Mouse (Mus musculus) ES-E14 (cell line): Measurements from ENCODE around the gene Pcdh9. TPM values are rescaled to one million over a fixed set of nuclear protein-coding genes. Genes with fewer than 3 reads are reported as not detected.

Experiments
- DNase-seq: peaks from one replicate; pipeline ENCODE4 v3.0.0-alpha.2; 2013; ENCODE audit warnings: low read depth, low spot score
- H3K27ac ChIP-seq: 2 replicates; pipeline ENCODE4 v1.5.1; 2012; ENCODE audit warnings: low read depth, mild to moderate bottlenecking, low read length, moderate library complexity, mixed read lengths; ENCODE audit not compliant: poor library complexity, insufficient read depth, severe bottlenecking
- H3K36me3 ChIP-seq: 2 replicates; pipeline ENCODE4 v1.6.1; 2012; ENCODE audit warnings: mild to moderate bottlenecking, low read length, moderate library complexity, mixed read lengths; ENCODE audit not compliant: control insufficient read depth, poor library complexity, insufficient read depth, severe bottlenecking
- H3K4me1 ChIP-seq, 2 experiments: fragments of 150-350 bp in 1 of 2; sonication (generic) in 1 of 2; 2 replicates each; pipeline ENCODE4 v1.6.1; 2012; ENCODE audit warnings: low read length in 2 of 2, mild to moderate bottlenecking in 1 of 2, mixed read lengths in 1 of 2; ENCODE audit not compliant: control insufficient read depth in 2 of 2, insufficient read depth in 2 of 2, poor library complexity in 1 of 2
- H3K4me3 ChIP-seq, 2 experiments: fragments of 150-350 bp in 1 of 2; sonication (generic) in 1 of 2; 2 replicates each; pipeline ENCODE4 v1.5.1; 2012; ENCODE audit warnings: low read length in 2 of 2, low read depth in 1 of 2, mild to moderate bottlenecking in 1 of 2, mixed read lengths in 1 of 2; ENCODE audit not compliant: insufficient read depth in 1 of 2, poor library complexity in 1 of 2, severe bottlenecking in 1 of 2
- H3K9ac ChIP-seq: 2 replicates; pipeline ENCODE4 v1.6.1; 2012; ENCODE audit warnings: low read depth, mild to moderate bottlenecking, low read length, mixed read lengths; ENCODE audit not compliant: poor library complexity, insufficient read depth, severe bottlenecking
- H3K9me3 ChIP-seq: fragments of 150-350 bp; sonication (generic); 2 replicates; pipeline ENCODE4 v1.6.1; 2012; ENCODE audit warnings: low read depth, mild to moderate bottlenecking, low read length; ENCODE audit not compliant: control insufficient read depth, insufficient read depth
- CHD2 ChIP-seq: IDR thresholded peaks from 2 replicates; pipeline ENCODE4 v1.6.1; 2014; ENCODE audit warnings: mild to moderate bottlenecking, low read depth, low read length, inconsistent platforms
- HCFC1 ChIP-seq: IDR thresholded peaks from 2 replicates; pipeline ENCODE4 v1.6.1; 2012; ENCODE audit warnings: low read length, inconsistent platforms, borderline replicate concordance; ENCODE audit not compliant: insufficient read depth
- MAFK ChIP-seq: IDR thresholded peaks from 2 replicates; pipeline ENCODE4 v1.6.1; 2014; ENCODE audit warnings: mild to moderate bottlenecking, low read depth, low read length, inconsistent platforms; ENCODE audit not compliant: insufficient read depth
- ZC3H11A ChIP-seq: IDR thresholded peaks from 2 replicates; pipeline ENCODE4 v1.6.1; 2012; ENCODE audit warnings: low read depth, mild to moderate bottlenecking, inconsistent platforms, low read length, borderline replicate concordance
- ZNF384 ChIP-seq: IDR thresholded peaks from 2 replicates; pipeline ENCODE4 v1.6.1; 2012; ENCODE audit warnings: low read depth, low read length, inconsistent platforms
- in situ Hi-C, 2 experiments: fragments of 600-800 bp; cut with MboI; formaldehyde crosslinking; loops; one replicate each; pipeline ENCODE4 v1.15.1; 2025; ENCODE audit warnings: low sequenced_read_pairs in 2 of 2, inconsistent platforms in 1 of 2; ENCODE audit not compliant: unreplicated experiment in 2 of 2
- total RNA-seq: library from RNA; depleted of rRNA; stranded (reverse); fragments of 300-350 nt; gene quantifications from 2 replicates; pipeline ENCODE4 v1.2.3, GENCODE M21; 2012

The Pcdh9 gene
- total RNA-seq, 1 experiment: 0.71 TPM

GRCm38 (mm10) chr14:93826042-93826462, 64.4 kb downstream of the Pcdh9 start:
- no peaks in the 10 kb centered on the region for H3K4me1 ChIP-seq
- H3K36me3 ChIP-seq: no peaks in the 10 kb centered on the region
- no peak overlapping the region for H3K4me3 ChIP-seq
- in situ Hi-C loops: no loop called here
- no peaks in the 10 kb centered on the region for H3K9me3 ChIP-seq
- no peak for TF ChIP-seq HCFC1
- no peak for TF ChIP-seq ZNF384
- TF ChIP-seq CHD2: no peak
- TF ChIP-seq ZC3H11A: no peak
- no peak for TF ChIP-seq MAFK
- no peak for DNase-seq
- no peak overlapping the region for H3K9ac ChIP-seq
- no peak overlapping the region for H3K27ac ChIP-seq

DNA sequence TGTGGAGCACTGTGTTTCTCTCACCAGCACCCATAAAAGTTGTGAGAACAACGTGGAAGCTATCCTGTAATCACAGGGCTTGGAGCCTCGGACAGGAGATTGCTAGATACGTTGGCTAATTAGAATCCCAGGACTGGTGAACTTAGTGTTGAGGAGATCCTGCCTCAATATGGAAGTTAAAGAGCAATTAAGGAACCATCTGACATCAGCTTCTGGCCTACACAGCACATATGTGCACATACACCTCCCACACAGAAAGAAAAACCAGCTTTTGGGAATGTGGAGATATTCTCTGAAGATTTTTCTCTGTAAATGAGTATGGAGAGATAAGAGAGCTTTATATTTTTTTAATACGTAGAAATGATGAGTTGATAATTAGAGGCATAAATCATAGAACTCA, 71.6 kb downstream of the Pcdh9 start:
- H3K4me1 ChIP-seq: no peaks in the 10 kb centered on the region
- H3K36me3 ChIP-seq: no peaks in the 10 kb centered on the region
- H3K4me3 ChIP-seq: no peak overlapping the region
- no peak overlapping the region for H3K27ac ChIP-seq
- H3K9ac ChIP-seq: no peak overlapping the region
- no peak for DNase-seq
- H3K9me3 ChIP-seq: no peaks in the 10 kb centered on the region
- no peak for TF ChIP-seq CHD2
- TF ChIP-seq ZC3H11A: no peak
- TF ChIP-seq ZNF384: no peak
- no peak for TF ChIP-seq MAFK
- in situ Hi-C loops: no loop called here

DNA sequence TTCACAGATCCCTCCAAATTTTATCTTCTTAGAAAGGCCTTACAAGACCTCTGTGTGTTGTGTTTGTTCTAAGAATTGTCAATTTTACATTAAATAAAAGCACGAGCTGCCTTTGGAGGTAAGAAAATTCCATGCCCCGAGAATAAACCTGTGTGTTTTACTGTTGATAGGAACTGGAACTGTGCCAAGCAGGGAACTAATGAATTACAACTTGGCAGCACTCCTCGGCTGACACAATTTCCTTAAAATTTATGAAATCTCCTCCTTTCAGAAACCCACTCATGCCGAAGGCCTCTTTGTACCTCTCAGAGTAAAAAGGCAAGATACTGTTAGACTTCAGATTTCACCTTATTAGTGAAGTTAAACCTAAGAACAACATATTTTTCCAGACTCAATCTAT, 72.9 kb downstream of the Pcdh9 start:
- in situ Hi-C loops: no loop called here
- Histone ChIP-seq H3K4me3 (no peak overlapping the region), H3K4me1 (no peaks in the 10 kb centered on the region), H3K27ac (no peak overlapping the region), H3K36me3 (no peaks in the 10 kb centered on the region), H3K9me3 (no peaks in the 10 kb centered on the region), H3K9ac (no peak overlapping the region)
- no peak for TF ChIP-seq HCFC1
- TF ChIP-seq ZC3H11A: no peak
- no peak for TF ChIP-seq CHD2
- TF ChIP-seq MAFK: no peak
- DNase-seq: no peak

DNA sequence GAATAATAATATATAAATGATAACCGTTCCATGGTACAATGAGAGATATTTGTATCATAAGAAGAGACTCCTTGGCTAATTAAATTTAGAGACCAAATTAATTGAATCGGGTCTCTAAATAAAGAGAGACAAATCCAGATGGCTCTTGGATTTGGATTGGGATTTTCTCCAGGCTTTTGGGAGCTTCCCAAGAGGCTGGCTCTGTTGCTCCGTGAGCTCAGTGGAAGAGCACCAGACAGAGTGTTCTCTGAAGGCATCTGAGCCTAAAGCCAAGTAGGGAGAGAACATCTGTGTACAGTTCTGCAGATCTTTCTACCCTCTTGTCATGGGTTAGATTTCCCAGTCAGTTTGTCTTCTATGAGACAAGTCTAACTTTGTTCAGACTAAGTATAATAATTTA, 95.9 kb downstream of the Pcdh9 start:
- TF ChIP-seq MAFK: no peak
- TF ChIP-seq HCFC1: no peak
- TF ChIP-seq CHD2: no peak
- no peak for TF ChIP-seq ZC3H11A
- TF ChIP-seq ZNF384: no peak

GRCm38 (mm10) chr14:93786234-93786633, 104.2 kb downstream of the Pcdh9 start:
- Histone ChIP-seq H3K4me1 (no peaks in the 10 kb centered on the region), H3K9ac (no peak overlapping the region), H3K36me3 (no peaks in the 10 kb centered on the region), H3K4me3 (no peak overlapping the region), H3K9me3 (no peaks in the 10 kb centered on the region), H3K27ac (no peak overlapping the region)
- no peak for DNase-seq
- in situ Hi-C loops: no loop called here
- TF ChIP-seq MAFK: no peak
- no peak for TF ChIP-seq ZC3H11A
- no peak for TF ChIP-seq ZNF384
- no peak for TF ChIP-seq CHD2

More for the DNA sequence above, 95.9 kb downstream of the Pcdh9 start:
- H3K9ac ChIP-seq: no peak overlapping the region
- H3K4me1 ChIP-seq: no peaks in the 10 kb centered on the region
- no peaks in the 10 kb centered on the region for H3K9me3 ChIP-seq
- no peak overlapping the region for H3K27ac ChIP-seq
- no peak for DNase-seq
- in situ Hi-C loops: no loop called here
- no peaks in the 10 kb centered on the region for H3K36me3 ChIP-seq
- H3K4me3 ChIP-seq: no peak overlapping the region
